Comparison of ENCODE assay signal across 9 mouse cellular contexts in genomic region chr3:94371637-94372036, GRCm38 (mm10). TPM values are rescaled to one million over a fixed set of nuclear protein-coding genes. Genes with fewer than 3 reads are reported as not detected.
A peak's percentile ranks its signal among the peaks of the same experiment; 100 is the strongest.
DNase-seq lines count a peak whose midpoint lies in the region; ATAC-seq and TF ChIP-seq lines count a peak whose summit lies in the region.
"Had no signal": no experiment of that assay in that cellular context is flagged by ENCODE, and none has a peak within 500 bp of the region (broad histone marks: within the 10 kb centered on the region; RNA-seq: fewer than 3 reads in every experiment).

No protein-coding gene starts in this region.

- TF ChIP-seq CTCF in forebrain, postnatal 0 days (IDR thresholded peaks at IDR 0.05; ENCODE audit: low read depth) = no peak

- H3K4me3 ChIP-seq in forebrain, postnatal 0 days (ENCODE audit: low read depth, low read length) = no peak overlapping the region; the same call in 1 of the 2 replicates
- H3K4me3 ChIP-seq in hindbrain, embryonic 11.5 days (ENCODE audit: low read depth, low read length) = no peak overlapping the region
- H3K4me3 ChIP-seq in stomach, embryonic 14.5 days (ENCODE audit: low read depth, low read length) = no peak overlapping the region

- H3K4me1 ChIP-seq in forebrain, postnatal 0 days (ENCODE audit: insufficient read depth) = 0 out of 2 replicates have a peak, but pooled peaks cover 4% of the 10 kb centered on the region
- H3K4me1 ChIP-seq in hindbrain, embryonic 11.5 days (replicated peaks; ENCODE audit: control insufficient read depth, insufficient read depth, low read length) = peaks cover 8% of the 10 kb centered on the region; the same call in 1 of the 2 replicates
- peaks cover 7% of the 10 kb centered on the region; the same call in 1 of the 2 replicates for H3K4me1 ChIP-seq in stomach, embryonic 14.5 days (ENCODE audit: control insufficient read depth, insufficient read depth, low read length)

- no peaks in the 10 kb centered on the region for H3K36me3 ChIP-seq in forebrain, postnatal 0 days (ENCODE audit: insufficient read depth)
- no peaks in the 10 kb centered on the region for H3K36me3 ChIP-seq in hindbrain, embryonic 11.5 days (ENCODE audit: control insufficient read depth, insufficient read depth, low read length)
- no peaks in the 10 kb centered on the region for H3K36me3 ChIP-seq in stomach, embryonic 14.5 days (ENCODE audit: control insufficient read depth, insufficient read depth, low read length)

- H3K9ac ChIP-seq in forebrain, postnatal 0 days = no peak overlapping the region
- no peak overlapping the region for H3K9ac ChIP-seq in hindbrain, embryonic 11.5 days (ENCODE audit: low read depth, low read length)
- no peak overlapping the region for H3K9ac ChIP-seq in stomach, embryonic 14.5 days (replicated peaks; ENCODE audit: low read depth, low read length)

- H3K4me2 ChIP-seq in forebrain, postnatal 0 days (ENCODE audit: low read depth) = peak overlapping the region; percentile 35
- no peak overlapping the region for H3K4me2 ChIP-seq in hindbrain, embryonic 11.5 days (replicated peaks; ENCODE audit: low read depth, low read length)
- peak overlapping the region; percentile 21; the same call in 1 of the 2 replicates for H3K4me2 ChIP-seq in stomach, embryonic 14.5 days (replicated peaks; ENCODE audit: low read depth, low read length)

- ATAC-seq in forebrain, postnatal 0 days = peak; percentile 62
- no peak for ATAC-seq in hindbrain, embryonic 11.5 days (ENCODE audit: low FRiP score)
- peak; percentile 38 for ATAC-seq in stomach, embryonic 14.5 days (ENCODE audit: insufficient number of reproducible peaks, insufficient read depth, low FRiP score, low read depth)

- H3K27me3 ChIP-seq in forebrain, postnatal 0 days (ENCODE audit: insufficient read depth, low read length) = no peaks in the 10 kb centered on the region
- no peaks in the 10 kb centered on the region for H3K27me3 ChIP-seq in hindbrain, embryonic 11.5 days (ENCODE audit: control insufficient read depth, insufficient read depth, low read length)
- no peaks in the 10 kb centered on the region for H3K27me3 ChIP-seq in stomach, embryonic 14.5 days (ENCODE audit: control insufficient read depth, insufficient read depth, low read length)

- DNase-seq in 3T3-L1 (ENCODE audit: low read depth, low spot score) = peak; percentile 64
- DNase-seq in adrenal gland, postnatal 4 days (ENCODE audit: low spot score in 2 of 2) = peak; percentile 49 to 66
- DNase-seq in forebrain, postnatal 0 days = peak; percentile 55
- peak; percentile 31 for DNase-seq in hindbrain, embryonic 11.5 days (ENCODE audit: low spot score)
- DNase-seq in layer of hippocampus, postnatal 10 days (ENCODE audit: low spot score in 2 of 2) = peak; percentile 69 to 72
- peak; percentile 86 to 94 for DNase-seq in lung, postnatal 4 days
- no peak for DNase-seq in frontal cortex, adult 2 months (ENCODE audit: extremely low spot score in 1 of 2, low spot score in 1 of 2)

- H3K27ac ChIP-seq in forebrain, postnatal 0 days (ENCODE audit: low read depth, low read length) = no peak overlapping the region
- no peak overlapping the region for H3K27ac ChIP-seq in hindbrain, embryonic 11.5 days (ENCODE audit: low read depth, low read length)
- no peak overlapping the region for H3K27ac ChIP-seq in stomach, embryonic 14.5 days (ENCODE audit: low read length)

- H3K9me3 ChIP-seq in forebrain, postnatal 0 days (ENCODE audit: low read length) = no peaks in the 10 kb centered on the region
- H3K9me3 ChIP-seq in hindbrain, embryonic 11.5 days (ENCODE audit: control insufficient read depth, low read length) = no peaks in the 10 kb centered on the region
- no peaks in the 10 kb centered on the region for H3K9me3 ChIP-seq in stomach, embryonic 14.5 days (ENCODE audit: control insufficient read depth, low read depth, low read length)

- 2% methylated on average over 11 of the region's 11 CpGs for WGBS in forebrain, postnatal 0 days
- 7% methylated on average over 11 of the region's 11 CpGs for WGBS in hindbrain, embryonic 11.5 days
- WGBS in stomach, embryonic 14.5 days = under 1% methylated on average over 11 of the region's 11 CpGs

RNA-seq across cellular contexts. Expression of gene Rorc, which starts 1.0 kb away (rescaled TPM):
- total RNA-seq in adrenal gland, postnatal 4 days (2021) = 10 to 100 TPM; 17.7 to 18.9 TPM
- total RNA-seq in forebrain, postnatal 0 days (2014; rRNA removed) = 0.29 and 0.46 TPM in 2 replicates
- polyA plus RNA-seq in forebrain, postnatal 0 days (2015; fragmentation: Nextera tagmentation; extraction: Ambion mirVana) = 0.25 and 0.27 TPM in 2 replicates
- 0.08 and 0.21 TPM in 2 replicates for polyA plus RNA-seq in hindbrain, embryonic 11.5 days (2014; fragmentation: Nextera tagmentation; extraction: Ambion mirVana)
- total RNA-seq in layer of hippocampus, postnatal 10 days (2021) = under 1 TPM; 0.16 to 0.62 TPM
- 4.2 and 5.3 TPM in 2 replicates for polyA plus RNA-seq in stomach, embryonic 14.5 days (2014; fragmentation: Nextera tagmentation; extraction: Ambion mirVana)
- polyA plus RNA-seq in frontal cortex, adult 2 months (2012; rRNA removed) = 0.95 and 1.1 TPM in 2 replicates

RNA-seq across cellular contexts. Expression of gene C2cd4d, which starts 9.4 kb away (rescaled TPM):
- total RNA-seq in adrenal gland, postnatal 4 days (2021) = under 1 TPM; 0.62 to 0.67 TPM
- 0.62 and 3.0 TPM in 2 replicates for total RNA-seq in forebrain, postnatal 0 days (2014; rRNA removed)
- 1.7 TPM in 2 replicates for polyA plus RNA-seq in forebrain, postnatal 0 days (2015; fragmentation: Nextera tagmentation; extraction: Ambion mirVana)
- 1.4 and 2.1 TPM in 2 replicates for polyA plus RNA-seq in hindbrain, embryonic 11.5 days (2014; fragmentation: Nextera tagmentation; extraction: Ambion mirVana)
- under 1 TPM in 1 of 2 experiments, not detected in 1; 0.46 TPM for total RNA-seq in layer of hippocampus, postnatal 10 days (2021)
- 2.1 and 2.2 TPM in 2 replicates for polyA plus RNA-seq in stomach, embryonic 14.5 days (2014; fragmentation: Nextera tagmentation; extraction: Ambion mirVana)
- polyA plus RNA-seq in frontal cortex, adult 2 months (2012; rRNA removed) = 1.4 and 1.5 TPM in 2 replicates

RNA-seq across cellular contexts. Expression of gene Lingo4, which starts 26.7 kb away (rescaled TPM):
- total RNA-seq in adrenal gland, postnatal 4 days (2021) = 1 to 10 TPM in 1 of 2 experiments, under 1 TPM in 1; 0.78 to 1.3 TPM
- 1.0 TPM in 2 replicates for total RNA-seq in forebrain, postnatal 0 days (2014; rRNA removed)
- polyA plus RNA-seq in forebrain, postnatal 0 days (2015; fragmentation: Nextera tagmentation; extraction: Ambion mirVana) = 0.43 and 1.2 TPM in 2 replicates
- polyA plus RNA-seq in hindbrain, embryonic 11.5 days (2014; fragmentation: Nextera tagmentation; extraction: Ambion mirVana) = 0.22 and 0.32 TPM in 2 replicates
- 1 to 10 TPM; 1.3 to 1.5 TPM for total RNA-seq in layer of hippocampus, postnatal 10 days (2021)
- polyA plus RNA-seq in stomach, embryonic 14.5 days (2014; fragmentation: Nextera tagmentation; extraction: Ambion mirVana) = 0.20 and 0.51 TPM in 2 replicates
- polyA plus RNA-seq in frontal cortex, adult 2 months (2012; rRNA removed) = 0.40 and 0.55 TPM in 2 replicates

RNA-seq across cellular contexts. Expression of gene Them5, which starts 29.7 kb away (rescaled TPM):
- total RNA-seq in adrenal gland, postnatal 4 days (2021) = not detected
- total RNA-seq in forebrain, postnatal 0 days (2014; rRNA removed) = not detected in 2 replicates
- 0.11 TPM in 1 of 2 replicates, not detected in the other for polyA plus RNA-seq in forebrain, postnatal 0 days (2015; fragmentation: Nextera tagmentation; extraction: Ambion mirVana)
- polyA plus RNA-seq in hindbrain, embryonic 11.5 days (2014; fragmentation: Nextera tagmentation; extraction: Ambion mirVana) = 0.11 TPM in 1 of 2 replicates, not detected in the other
- not detected for total RNA-seq in layer of hippocampus, postnatal 10 days (2021)
- 1.4 and 1.6 TPM in 2 replicates for polyA plus RNA-seq in stomach, embryonic 14.5 days (2014; fragmentation: Nextera tagmentation; extraction: Ambion mirVana)
- not detected in 2 replicates for polyA plus RNA-seq in frontal cortex, adult 2 months (2012; rRNA removed)
- total RNA-seq: left cerebral cortex, postnatal 36 days had no signal

RNA-seq across cellular contexts. Expression of gene Tdrkh, which starts 41.4 kb away (rescaled TPM):
- total RNA-seq in adrenal gland, postnatal 4 days (2021) = 10 to 100 TPM; 10.5 to 15.1 TPM
- total RNA-seq in forebrain, postnatal 0 days (2014; rRNA removed) = 9.8 and 13.6 TPM in 2 replicates
- polyA plus RNA-seq in forebrain, postnatal 0 days (2015; fragmentation: Nextera tagmentation; extraction: Ambion mirVana) = 43.8 and 49.2 TPM in 2 replicates
- 51.5 and 58.7 TPM in 2 replicates for polyA plus RNA-seq in hindbrain, embryonic 11.5 days (2014; fragmentation: Nextera tagmentation; extraction: Ambion mirVana)
- 10 to 100 TPM; 43.9 to 47.7 TPM for total RNA-seq in layer of hippocampus, postnatal 10 days (2021)
- polyA plus RNA-seq in stomach, embryonic 14.5 days (2014; fragmentation: Nextera tagmentation; extraction: Ambion mirVana) = 10.6 and 12.6 TPM in 2 replicates
- polyA plus RNA-seq in frontal cortex, adult 2 months (2012; rRNA removed) = 15.5 and 17.0 TPM in 2 replicates

Comparison
In these comparisons a context has a peak if more than half of its experiments do, and no peak if none do; other contexts are left out.
1. DNase-seq: peak in 3T3-L1 (single experiment), adrenal gland, postnatal 4 days (2 of 2), forebrain, postnatal 0 days (single experiment), hindbrain, embryonic 11.5 days (single experiment), layer of hippocampus, postnatal 10 days (2 of 2) and lung, postnatal 4 days (2 of 2); none in frontal cortex, adult 2 months (0 of 2).